Mouse (Mus musculus): Measurements from ENCODE around the gene Fig4. TPM values are rescaled to one million over a fixed set of nuclear protein-coding genes. Genes with fewer than 3 reads are reported as not detected.

The Fig4 gene
- polyA plus RNA-seq (2012; rRNA removed), result 13.7 and 14.4 TPM in 2 replicates

DNA sequence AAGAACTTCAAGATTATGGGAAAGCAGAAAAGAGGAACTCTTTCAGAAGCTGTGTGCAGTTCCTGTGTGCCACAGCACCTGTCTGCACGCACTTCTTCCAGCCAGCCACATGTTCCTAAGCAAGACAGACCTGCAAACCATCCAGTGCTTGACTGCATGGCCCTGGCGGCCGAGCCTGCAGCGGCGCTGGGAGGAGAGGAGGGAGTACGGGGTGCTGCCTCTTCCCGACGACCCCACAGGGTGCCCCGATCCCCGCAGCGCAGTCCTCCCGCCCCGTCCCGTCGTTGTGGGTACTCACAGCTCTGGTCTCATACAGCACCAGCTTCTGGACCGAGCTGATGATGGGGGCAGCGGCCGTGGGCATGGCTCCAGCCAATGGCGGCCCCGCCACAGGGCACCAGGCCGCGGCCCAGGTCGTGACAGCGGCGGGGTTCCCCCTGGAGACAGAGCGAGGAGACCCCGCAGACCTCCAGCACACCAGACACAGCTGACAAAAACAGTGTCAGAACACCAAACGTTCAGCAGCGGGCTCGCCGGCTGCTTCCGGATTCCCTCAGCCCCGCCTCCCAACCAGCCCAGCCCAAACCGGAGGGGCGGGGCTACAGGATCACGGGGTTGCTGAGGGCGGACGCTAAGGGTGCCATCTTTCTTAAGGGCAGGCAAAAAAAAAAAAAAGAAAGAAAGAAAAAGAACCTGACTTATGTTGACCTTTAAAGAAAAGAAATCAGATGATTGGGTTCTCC is at the start of gene Fig4:
TSS of gene Fig4 (minus strand) at position 572 of the 743 bp plus-strand sequence.
- DNase-seq (ENCODE audit: low read depth), result no peak

DNA sequence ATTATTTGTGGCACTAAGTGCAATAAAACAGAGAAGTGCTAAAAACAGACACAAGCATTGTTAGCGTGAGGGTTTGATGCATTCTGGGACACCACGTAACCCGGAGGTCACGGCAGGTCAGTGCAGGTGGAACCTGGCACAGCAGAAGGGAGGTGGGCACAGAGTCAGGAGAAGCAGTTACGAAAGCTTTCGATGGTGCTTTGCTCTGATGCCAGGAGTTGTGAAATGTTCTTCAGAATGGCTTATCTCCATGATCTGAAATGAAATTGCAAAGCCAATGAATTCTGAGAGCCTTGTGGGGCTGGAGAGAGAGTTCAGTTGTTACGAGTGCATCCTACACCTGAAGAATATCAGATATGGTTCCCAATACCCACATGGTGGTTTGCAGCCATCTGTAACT is 38.3 kb upstream of the Fig4 start:
- DNase-seq (ENCODE audit: low read depth), result peak; percentile 79

DNA sequence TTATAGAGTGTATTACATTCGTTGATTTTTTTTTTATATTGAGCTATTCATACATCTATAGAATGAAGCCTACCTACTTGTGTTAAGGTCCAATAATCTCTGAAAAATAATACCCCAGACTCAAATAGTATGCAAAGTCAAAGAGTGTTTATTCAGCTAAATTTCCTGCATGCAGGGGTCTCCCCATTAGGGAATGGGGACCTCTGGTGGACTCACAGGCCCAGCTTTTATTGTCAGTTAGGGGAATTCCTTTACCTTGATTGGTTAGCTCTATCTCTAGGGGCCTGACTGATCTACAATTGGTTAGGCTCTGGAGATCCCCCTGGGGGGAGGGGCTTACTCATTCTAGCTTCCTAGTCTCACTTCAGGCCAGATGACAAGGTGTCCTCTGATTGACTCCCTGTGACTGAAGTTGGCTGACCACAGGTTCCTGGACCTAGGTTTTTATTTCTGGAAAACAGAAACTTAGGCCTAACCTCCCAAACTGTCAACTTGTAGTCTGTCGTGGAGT is 29.5 kb upstream of the Fig4 start:
- DNase-seq (ENCODE audit: low read depth), result no peak

DNA sequence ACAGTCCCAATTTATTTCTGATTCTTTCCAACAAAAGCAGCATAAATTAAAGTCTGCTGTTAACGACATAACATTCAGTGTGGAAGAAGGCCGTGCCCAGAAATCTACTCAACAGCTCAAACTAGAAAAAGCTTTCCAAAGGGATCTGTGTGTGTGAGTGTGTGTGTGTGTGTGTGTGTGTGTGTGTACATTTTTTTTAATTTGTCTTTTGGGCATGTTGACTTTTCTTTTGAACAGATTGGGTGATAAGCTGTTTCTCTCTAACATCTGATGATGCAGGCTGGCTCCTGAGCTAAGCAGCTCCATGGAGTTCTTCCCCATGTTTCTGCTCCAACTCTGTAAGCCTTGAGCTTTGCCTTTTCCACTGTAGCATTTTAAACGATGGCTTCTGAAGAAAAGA is 12.8 kb upstream of the Fig4 start:
- DNase-seq (ENCODE audit: low read depth), result no peak

DNA sequence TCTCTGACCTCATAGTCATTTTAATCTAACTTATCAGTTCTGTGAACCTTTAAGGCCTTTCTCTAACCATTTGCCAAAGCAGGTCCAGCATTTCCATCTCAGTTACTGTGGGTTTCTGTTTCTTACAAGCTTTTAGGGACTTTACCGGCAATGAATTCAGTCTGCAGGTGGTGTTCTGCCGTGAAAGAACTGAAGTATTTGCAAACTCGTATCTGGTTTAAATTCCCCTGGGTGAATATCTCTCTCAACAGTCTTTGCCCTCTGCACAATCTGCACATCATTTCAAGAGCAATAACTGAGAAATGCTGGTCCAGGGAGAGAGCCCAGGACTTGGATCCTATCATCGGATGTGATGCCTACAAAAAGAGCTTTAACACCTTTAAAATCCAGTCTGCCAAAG is 5.1 kb upstream of the Fig4 start:
- DNase-seq (ENCODE audit: low read depth), result no peak

DNA sequence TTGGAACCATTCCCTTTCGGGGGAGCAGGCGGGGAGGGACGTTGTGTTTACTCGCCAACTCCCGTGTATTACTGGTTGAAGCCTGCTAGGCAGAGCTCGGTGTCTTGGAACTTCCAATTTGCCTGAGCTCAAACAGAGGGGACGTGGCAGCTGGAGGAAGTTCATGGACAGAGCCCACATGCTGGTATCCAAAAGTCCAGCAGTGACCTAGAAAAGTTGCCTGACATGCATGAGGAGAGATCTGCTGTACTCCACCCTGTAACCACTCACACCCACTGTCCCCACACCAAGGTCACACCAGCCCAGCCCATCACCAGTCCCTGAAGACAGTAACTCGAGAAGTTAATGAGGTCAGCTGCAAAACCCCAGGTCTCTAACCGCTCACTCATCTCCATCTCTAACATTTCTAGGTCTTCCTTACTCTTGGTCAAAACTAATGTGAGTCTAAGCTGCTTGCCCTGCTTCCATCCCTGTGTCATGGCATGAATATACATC is 1.9 kb upstream of the Fig4 start:
- no peak for DNase-seq (ENCODE audit: low read depth)

DNA sequence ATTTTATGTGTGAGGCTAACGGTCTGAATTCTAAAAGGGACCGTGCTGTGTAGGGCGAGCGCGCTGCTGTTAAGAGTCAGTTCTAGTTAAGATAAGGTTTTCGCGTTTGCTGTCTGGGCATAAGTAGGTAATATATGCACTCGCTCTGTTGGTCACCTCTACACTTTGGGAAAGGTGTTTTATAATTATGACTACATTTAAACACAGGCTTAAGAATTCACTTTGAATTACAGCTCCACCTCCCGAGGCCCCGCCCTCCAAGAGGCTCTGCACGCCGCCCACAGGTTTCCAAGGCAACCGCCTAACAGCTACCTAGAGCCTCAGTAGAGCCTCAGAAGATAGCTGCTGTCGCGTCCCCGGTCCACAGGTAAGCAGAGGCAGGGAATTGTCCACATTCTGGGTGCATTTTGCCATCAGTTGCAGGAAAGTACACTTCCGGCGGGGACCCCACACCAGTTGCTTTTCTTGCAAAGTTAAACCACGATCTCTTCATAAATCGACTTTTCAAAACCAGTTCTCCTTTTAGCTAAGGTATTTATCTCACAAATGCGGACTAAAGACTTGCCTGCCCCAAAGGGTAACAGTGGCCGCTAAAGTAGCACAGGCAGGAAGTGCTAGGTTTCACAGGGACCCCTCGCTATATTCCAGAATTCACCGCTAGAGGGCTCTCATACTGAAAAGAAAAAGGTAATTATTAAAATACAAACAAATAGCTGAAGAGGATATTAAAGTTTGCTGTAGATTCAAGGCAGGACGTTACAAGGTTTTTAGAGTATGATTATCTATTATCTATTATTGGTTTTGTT is 782 bp upstream of the Fig4 start, which contains the start of gene Ak9:
TSS of gene Ak9 (plus strand) at position 342 of the 806 bp plus-strand sequence.
- DNase-seq (ENCODE audit: low read depth), result no peak

DNA sequence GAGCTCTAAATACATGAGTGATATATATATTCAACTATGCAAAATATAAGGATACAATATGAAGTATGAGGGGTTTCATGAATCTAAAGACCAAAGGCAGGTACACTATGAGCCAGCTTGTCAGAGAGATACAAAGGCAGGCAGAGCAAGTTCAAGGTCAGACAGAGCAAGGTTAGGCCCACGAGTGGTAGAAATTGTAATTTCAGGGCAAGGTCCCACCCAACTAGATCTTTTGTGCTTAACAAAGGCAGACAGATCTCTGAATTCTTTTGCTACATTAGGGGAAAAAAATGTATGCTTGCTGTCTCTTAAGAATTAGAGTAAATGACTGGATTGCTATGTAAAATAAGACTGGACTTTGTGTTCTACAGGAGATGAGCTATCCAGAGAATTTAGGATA is 2.9 kb downstream of the Fig4 start:
- DNase-seq (ENCODE audit: low read depth), result no peak

DNA sequence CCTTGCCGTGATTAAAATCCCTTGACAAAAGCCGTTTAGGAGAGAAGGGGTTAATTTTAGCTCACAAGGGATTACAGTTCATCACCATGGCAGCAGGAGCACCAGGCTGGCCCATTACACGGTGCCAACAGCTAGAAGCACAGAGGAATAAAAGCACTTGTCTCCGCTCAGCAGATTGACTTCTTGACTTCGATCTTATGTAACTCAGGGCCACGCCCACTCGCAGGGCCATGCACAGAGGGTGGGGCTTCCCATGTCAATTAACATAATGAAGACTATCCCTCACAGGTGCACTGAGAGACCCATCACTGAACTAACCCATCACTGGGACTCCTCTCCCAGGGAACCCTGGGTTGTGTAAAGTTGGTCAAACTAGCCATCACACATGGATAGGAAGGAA is 7.9 kb downstream of the Fig4 start:
- no peak for DNase-seq (ENCODE audit: low read depth)

DNA sequence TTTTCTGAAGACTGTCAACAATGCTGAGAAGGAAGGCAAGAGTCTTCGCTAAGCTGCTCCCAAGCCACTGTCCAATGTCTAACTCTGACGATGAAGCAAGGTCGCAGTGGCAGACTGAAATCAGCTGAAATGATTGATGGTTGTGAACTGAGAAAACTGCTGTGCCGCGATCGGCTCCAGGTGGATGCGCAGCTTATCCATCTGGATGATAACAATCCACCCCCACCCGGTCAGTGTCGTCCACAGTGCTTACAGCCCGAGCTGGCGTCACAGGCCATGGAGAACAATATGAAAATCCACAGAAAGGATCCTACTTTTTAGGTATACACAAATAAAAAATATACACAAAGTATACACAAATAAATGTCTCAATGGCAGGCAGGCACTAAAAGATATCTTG is 8.3 kb downstream of the Fig4 start:
- no peak for DNase-seq (ENCODE audit: low read depth)

DNA sequence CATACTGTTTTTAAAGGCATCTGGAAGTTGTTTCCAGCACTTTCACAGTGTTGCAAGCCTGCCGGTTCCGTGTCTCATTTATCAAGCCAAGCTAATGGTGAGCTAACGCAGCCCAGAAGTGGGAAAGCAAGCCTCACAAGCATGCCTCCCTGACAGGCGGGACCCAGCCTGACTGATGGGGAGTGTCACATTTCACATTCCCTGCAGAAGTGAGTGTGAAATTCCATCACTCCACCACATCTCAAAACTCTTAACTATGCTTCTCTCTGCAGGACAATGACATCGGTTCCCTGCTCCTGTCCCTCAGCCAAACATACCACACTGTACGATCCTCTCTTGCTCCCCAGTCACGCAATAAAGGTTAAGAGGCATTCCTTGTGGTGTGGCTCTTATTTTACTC is 10.0 kb downstream of the Fig4 start:
- no peak for DNase-seq (ENCODE audit: low read depth)

DNA sequence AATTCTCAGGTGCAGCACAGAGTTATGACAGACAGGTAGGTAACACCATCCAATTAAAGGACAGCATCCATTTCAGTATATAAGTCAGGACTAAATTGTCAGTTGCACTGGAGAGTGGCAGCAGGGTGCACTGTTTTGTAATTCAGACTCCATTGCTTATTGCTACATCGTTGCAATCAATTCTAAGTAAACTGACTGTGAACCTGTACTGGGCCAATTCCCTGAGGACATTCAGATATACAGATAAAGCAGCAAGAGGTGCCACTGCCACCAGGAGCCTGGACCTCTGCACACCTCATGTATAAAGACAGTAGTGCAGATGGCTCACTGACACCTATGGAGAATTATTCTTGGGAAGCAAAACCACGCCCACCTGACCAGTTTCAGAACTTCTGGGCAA is 12.0 kb downstream of the Fig4 start:
- DNase-seq (ENCODE audit: low read depth), result peak; percentile 56

DNA sequence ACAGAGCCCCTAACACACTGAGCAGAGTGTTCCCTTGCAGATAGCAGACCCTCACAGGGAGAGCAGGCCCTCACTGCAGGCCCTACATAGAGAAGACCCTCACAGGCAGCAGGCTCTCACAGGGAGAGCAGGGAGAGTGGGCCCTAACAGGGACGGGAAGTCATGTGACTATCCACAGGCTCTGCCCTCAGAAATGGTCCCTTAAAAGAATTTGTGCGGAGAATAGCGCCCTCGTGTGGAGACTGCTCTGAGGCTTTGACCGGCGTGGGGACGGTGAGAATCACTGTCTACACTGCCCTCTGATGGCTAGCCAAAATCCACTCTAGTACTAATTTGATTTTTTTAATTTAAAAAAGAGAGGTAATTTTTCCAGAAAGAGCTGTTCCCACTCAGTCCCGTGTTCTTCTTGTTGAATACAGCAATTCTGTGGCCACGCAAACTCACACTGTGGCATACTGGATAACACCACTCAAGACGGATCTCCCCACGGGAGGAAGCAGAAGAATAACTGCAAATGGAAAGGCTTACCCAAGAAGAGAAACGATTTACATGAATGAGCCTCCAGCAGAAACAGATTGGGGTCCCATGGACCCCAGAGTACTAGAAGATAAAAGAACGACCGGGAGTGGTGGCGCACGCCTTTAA is 14.2 kb downstream of the Fig4 start:
- DNase-seq (ENCODE audit: low read depth), result no peak

DNA sequence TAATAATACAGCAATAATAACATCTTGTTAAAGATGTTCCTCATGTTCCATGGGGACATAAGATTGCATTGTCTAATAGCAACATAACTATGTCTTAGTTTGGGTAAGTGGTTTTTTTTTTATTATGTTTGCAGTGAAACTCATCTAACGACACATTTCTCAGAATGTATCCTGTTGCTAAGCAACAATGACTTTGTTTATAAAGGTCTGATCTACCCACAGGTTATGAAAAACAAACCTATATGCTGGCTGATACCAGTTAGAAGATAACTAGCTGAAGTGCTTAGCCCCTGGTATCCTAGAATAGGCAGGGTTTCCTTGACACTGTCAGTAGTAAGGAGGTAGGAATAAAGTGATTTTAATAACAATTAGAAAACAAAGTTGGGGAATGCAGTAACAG is 15.0 kb downstream of the Fig4 start:
- no peak for DNase-seq (ENCODE audit: low read depth)

DNA sequence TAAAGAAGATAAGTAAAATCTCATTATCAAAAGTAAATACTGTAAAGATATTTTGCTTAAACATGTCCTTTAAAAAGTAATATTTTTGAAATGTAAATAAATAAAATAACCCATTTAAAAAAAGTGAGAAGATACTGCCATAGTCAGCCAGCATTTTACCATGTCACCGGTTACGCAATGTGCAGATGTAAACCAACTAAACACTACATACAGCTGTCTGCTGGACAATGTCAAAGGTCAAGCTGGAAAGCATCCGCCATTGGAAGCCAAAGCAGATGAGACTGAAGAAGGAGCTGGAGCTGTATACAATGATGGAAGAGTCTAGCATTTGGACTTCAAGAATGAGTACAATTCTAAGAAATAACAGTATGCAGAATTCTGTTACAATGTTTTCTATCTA is 15.4 kb downstream of the Fig4 start:
- DNase-seq (ENCODE audit: low read depth), result no peak

DNA sequence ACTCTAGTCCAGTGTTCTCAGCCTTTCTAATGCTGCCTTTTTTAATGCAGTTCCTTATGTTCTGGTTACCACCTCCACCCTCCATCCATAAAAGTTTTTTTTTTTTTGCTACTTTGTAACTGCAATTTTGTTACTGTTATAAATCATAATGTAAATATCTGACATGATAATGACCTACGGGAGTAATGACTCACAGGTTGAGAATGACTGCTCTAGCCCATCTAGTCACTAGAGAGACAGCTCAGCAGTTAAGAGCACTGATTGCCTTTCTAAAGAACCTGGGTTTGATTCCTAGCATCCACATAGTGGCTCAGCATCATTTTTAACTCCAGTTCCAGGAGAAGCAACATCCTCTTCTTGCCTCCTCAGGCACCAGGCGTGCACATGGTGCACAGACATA is 21.0 kb downstream of the Fig4 start:
- no peak for DNase-seq (ENCODE audit: low read depth)

DNA sequence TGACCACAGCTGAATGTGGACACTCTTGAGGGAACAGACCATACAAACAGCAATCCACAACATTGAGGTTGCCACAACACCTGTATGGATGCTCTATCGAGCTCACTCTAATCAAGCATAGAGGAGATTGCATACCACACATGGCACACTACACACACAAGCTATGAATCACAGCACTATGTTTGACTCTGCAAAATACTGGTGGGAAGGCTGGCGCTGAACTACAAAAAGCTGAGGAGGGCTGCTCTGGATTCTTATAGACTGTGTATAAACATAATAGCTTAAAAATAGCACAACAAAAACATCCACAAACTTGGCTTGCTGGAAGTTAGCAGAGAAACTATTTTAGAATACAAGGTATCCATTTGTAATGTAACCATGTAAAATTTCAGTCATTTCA is 22.3 kb downstream of the Fig4 start:
- DNase-seq (ENCODE audit: low read depth), result no peak

DNA sequence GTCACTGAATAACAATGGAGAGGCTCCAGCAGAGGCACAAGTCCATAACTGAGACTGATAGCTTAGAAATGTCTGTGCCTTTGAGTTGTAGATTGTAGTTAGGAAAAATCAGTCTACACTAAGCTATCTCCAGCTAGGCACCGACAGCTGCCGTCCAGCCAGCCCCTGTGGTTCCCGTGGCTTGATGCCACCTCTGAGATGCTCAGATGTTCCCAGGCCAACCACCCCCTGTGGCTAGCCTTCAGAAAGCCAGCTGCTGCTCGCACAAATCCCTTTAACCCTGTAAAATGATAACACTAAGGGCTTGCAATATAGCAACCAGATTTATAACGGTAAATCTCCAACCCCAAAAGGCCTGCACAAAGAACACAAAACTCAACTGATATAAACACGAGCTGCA is 22.9 kb downstream of the Fig4 start:
- DNase-seq (ENCODE audit: low read depth), result no peak

DNA sequence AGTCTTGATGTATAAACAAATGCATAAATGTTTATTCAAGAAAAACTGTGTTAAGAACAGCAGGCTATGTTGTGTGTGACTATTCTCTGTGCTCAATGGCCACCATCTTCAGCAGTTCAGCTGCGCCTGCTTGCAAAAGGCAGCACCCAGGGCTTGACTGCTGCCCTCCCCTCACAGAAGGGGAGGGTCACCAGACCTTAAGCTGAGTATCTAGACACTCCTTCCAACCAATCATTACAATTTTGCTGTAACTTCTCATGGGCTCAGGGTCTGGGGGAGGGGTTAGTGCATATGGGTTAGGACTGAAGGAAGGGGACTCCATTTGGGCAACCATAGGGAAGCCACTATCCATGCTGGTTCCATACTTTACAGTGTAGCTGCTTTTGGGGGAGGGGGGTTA is 24.3 kb downstream of the Fig4 start:
- no peak for DNase-seq (ENCODE audit: low read depth)

DNA sequence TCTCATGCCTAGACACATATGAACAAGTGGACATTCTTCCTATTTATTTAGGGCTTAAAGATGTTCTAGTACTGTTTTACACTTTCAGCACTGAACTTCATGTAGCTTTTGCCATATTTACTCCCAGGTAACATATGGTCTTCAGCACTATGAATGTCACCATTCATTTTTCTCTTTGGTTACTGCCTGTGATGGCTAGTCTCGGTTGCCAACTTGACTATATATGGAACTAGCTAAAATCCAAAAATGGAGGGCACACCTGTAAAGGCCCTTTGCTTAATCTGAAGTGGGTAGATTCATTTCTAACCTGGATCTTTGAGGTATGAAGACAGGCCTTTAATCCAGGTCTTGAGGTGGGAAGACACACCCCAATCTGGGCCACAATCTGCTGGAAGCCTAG is 28.2 kb downstream of the Fig4 start:
- no peak for DNase-seq (ENCODE audit: low read depth)

DNA sequence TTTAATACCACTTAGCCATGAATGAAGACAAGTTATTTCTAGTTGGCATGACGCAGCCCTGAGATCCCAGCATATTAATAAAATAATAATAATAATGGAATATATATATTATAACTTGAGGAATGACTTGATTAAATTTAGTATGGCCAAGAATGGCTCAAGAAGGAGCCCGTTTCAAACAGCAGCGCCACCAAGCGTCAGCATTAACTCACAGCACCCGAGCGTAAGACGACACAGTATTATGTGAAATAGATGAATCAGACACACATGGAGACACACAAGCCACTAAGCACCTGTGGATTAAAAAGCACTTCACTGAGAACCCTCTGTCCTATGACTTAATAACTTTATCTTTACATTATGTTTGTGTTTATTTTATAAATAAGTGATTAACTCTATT is 31.2 kb downstream of the Fig4 start:
- no peak for DNase-seq (ENCODE audit: low read depth)

DNA sequence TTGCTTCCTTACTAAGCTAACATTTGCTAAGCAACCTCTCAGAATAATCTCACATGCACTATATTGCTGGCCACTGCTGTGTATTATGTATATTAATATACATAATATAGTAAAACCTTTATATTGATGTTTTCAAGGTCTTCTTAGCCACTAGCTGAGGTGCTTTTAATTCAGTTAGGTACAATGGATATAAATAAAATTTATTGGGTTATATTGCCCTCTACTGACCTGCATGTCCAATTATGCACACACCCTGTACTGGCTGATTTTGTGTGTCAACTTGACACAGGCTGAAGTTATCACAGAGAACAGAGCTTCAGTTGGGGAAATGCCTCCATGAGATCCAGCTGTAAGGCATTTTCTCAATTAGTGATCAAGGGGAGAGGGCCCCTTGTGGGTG is 41.2 kb downstream of the Fig4 start:
- no peak for DNase-seq (ENCODE audit: low read depth)

Measured in gonadal fat pad, adult 2 months (tissue).